Mouse (Mus musculus) thymus, adult 2 months (tissue): ENCODE measurements around the gene Cavin4. TPM values are rescaled to one million over a fixed set of nuclear protein-coding genes. Genes with fewer than 3 reads are reported as not detected.

Experiments used
- DNase-seq: peaks from one replicate; pipeline ENCODE4 v3.0.0; 2021
- H3K27ac ChIP-seq: fragments of 200-500 bp; 2 replicates; pipeline ENCODE4 v1.5.1; 2012; ENCODE audit warnings: low read length, control low read depth; ENCODE audit not compliant: control insufficient read depth, insufficient read depth
- H3K27me3 ChIP-seq: fragments of 200-500 bp; 2 replicates; pipeline ENCODE4 v1.6.1; 2012; ENCODE audit warnings: mild to moderate bottlenecking, low read length, moderate library complexity, mixed read lengths; ENCODE audit not compliant: control insufficient read depth, insufficient read depth
- H3K36me3 ChIP-seq: fragments of 200-500 bp; 2 replicates; pipeline ENCODE4 v1.6.1; 2012; ENCODE audit warnings: mild to moderate bottlenecking, low read length, moderate library complexity; ENCODE audit not compliant: control insufficient read depth, insufficient read depth
- H3K4me1 ChIP-seq: fragments of 200-500 bp; replicated peaks from 2 replicates; pipeline ENCODE4 v1.6.1; 2012; ENCODE audit warnings: low read length; ENCODE audit not compliant: control insufficient read depth, insufficient read depth
- H3K4me3 ChIP-seq: fragments of 200-500 bp; 2 replicates; pipeline ENCODE4 v1.5.1; 2012; ENCODE audit warnings: mild to moderate bottlenecking, low read length, control low read depth, moderate library complexity; ENCODE audit not compliant: control insufficient read depth, insufficient read depth
- CTCF ChIP-seq: fragments of 200-500 bp; IDR thresholded peaks from 2 replicates; pipeline ENCODE4 v1.5.1; 2012; ENCODE audit warnings: mild to moderate bottlenecking, control low read depth, low read length, moderate library complexity, borderline replicate concordance; ENCODE audit not compliant: control insufficient read depth, poor library complexity, insufficient read depth; ENCODE audit errors: extremely low read depth
- POLR2A ChIP-seq: fragments of 200-500 bp; IDR thresholded peaks from 2 replicates; pipeline ENCODE4 v1.6.1; 2012; ENCODE audit warnings: mild to moderate bottlenecking, low read length, control low read depth, moderate library complexity; ENCODE audit not compliant: control insufficient read depth, poor library complexity, insufficient read depth; ENCODE audit errors: extremely low read depth
- WGBS: fragments of 180-500 bp; shearing (Covaris S2); methylation state at CpG from one replicate; pipeline ENCODE4 v1.1.7; 2018; 5-methylcytosine and 5-hydroxymethylcytosine counted together
- polyA plus RNA-seq: library from polyadenylated mRNA; depleted of rRNA; stranded (reverse); fragments of >200 nt; gene quantifications from 2 replicates; pipeline ENCODE4 v1.2.3, GENCODE M21; 2012

Cavin4 gene
- polyA plus RNA-seq, 1 experiment, result 0.63 TPM

DNA sequence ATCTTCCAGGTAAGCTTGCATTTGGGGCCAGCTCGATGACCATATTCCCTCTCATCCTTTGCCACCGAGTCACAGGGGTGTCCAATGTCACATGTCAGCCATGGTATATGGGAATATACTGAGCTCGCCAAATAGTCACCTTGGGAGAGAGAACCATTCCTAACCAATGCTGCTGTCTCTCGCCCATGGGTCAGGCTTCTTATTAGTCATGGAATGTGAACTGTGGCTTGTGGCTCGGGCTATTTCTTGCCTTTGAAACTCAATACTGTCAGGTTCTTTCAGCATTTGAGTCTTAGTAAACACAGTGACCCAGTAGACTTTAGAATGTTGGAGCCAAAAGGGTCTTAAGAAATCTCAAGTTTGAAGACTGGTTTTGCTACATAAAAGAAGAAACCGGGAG, 707 bp downstream of the Cavin4 start:
- no peak overlapping the region for H3K27ac ChIP-seq
- 96% methylated on average over 6 of the region's 6 CpGs for WGBS
- no peak for DNase-seq
- TF ChIP-seq CTCF, result no peak
- TF ChIP-seq POLR2A, result no peak
- no peaks in the 10 kb centered on the region for H3K4me1 ChIP-seq
- H3K36me3 ChIP-seq, result no peaks in the 10 kb centered on the region
- no peaks in the 10 kb centered on the region for H3K27me3 ChIP-seq
- H3K4me3 ChIP-seq, result no peak overlapping the region

DNA sequence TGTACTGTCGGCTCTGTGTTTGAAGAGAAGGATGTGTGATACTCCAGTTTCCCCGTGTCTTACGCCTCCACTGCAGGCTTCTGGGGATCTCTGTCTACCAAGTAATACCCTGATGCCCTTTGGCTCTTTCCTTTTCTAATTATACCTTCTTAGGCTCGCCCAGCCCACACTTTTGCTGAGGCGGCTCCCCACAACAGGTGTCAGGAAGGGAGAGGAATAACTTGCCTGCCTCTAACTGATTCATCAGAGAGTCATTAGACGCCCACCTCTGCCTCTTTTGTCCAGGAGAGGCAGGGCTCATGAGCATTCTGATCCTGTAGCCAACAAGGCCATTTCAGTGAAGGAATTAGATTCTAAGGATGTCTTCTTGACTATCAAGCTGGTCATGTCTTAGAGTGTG, 4.0 kb downstream of the Cavin4 start:
- Histone ChIP-seq H3K4me1 (no peaks in the 10 kb centered on the region), H3K27ac (no peak overlapping the region), H3K36me3 (no peaks in the 10 kb centered on the region), H3K4me3 (no peak overlapping the region), H3K27me3 (no peaks in the 10 kb centered on the region)
- WGBS, result 93% methylated on average over 6 of the region's 6 CpGs
- TF ChIP-seq CTCF (no peak), POLR2A (no peak)
- no peak for DNase-seq

DNA sequence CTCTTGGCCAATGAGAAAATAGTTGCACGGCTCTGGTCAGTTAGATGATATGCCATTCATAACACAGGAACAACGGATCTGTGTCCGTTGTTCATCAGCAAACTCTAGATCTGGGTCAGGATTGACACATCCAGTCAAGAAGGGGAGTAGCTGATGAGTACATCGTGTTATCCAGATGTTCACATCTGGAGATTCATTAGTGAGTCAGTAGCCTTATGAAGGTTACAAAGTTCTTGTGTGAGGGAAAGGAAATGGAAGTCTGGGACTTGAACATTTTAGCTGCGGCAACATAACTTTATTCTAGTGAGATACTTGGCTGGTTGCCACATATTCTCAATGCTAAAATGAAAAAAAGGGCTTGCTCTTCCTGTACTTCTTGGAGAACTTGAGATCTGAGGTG, 9.6 kb downstream of the Cavin4 start:
- no peak for TF ChIP-seq POLR2A
- TF ChIP-seq CTCF, result no peak
- DNase-seq, result no peak
- Histone ChIP-seq H3K27me3 (no peaks in the 10 kb centered on the region), H3K4me3 (no peak overlapping the region), H3K4me1 (no peaks in the 10 kb centered on the region), H3K27ac (no peak overlapping the region), H3K36me3 (no peaks in the 10 kb centered on the region)
- WGBS, result 85% methylated on average over 5 of the region's 5 CpGs

DNA sequence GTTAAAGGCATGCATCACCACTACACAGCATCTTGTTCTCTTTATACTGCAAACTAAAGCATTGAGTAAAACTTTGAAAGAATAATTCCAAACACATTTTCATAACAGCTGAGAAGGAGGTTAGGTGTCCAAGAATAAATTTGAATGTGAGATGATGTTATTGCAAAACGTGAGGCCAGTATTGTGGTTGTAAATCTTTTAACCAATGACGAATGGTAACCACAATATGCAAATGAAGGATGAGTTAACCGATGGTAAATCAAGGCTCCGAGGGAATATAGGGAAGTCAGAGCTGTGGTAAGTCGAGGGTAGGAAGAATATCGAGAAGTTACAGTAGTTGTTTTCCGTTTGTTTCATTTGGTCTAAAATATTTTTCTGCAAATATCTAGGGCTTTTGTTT, 11.1 kb downstream of the Cavin4 start:
- no peaks in the 10 kb centered on the region for H3K4me1 ChIP-seq
- no peak for TF ChIP-seq POLR2A
- WGBS, result 12% methylated on average over 7 of the region's 7 CpGs
- DNase-seq, result no peak
- H3K27me3 ChIP-seq, result no peaks in the 10 kb centered on the region
- no peaks in the 10 kb centered on the region for H3K36me3 ChIP-seq
- H3K4me3 ChIP-seq, result no peak overlapping the region
- no peak overlapping the region for H3K27ac ChIP-seq

DNA sequence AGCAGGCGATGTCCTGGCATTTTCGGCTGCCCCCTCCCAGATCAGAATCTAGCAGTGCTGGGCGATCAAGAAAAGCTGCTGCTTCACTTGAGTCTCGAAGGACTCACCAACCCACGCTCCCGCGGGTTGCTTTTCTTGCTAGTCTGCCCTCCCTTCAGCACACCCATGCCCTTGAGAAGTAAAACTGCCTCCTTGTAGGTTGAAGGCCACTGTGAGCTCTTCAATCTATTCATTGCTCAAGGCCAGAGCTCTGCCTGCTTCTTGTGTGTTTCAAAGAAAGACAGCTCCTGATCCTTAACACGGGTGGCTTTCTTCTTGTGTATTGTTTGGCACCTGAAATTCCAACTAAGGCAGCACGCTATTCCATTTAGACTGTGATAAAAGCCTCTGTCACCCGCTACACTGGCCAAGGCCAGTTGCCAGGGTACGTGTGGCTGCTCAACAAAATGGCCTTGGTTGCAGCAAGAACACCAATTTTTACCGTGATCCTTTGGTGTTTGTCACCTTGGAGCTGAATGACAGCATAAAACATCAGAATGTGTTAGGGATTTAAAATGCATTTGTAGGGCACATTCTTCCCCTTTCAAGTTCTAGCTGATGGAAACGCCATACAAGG, 13.4 kb downstream of the Cavin4 start:
- DNase-seq, result no peak
- TF ChIP-seq POLR2A, result no peak
- no peak for TF ChIP-seq CTCF
- no peak overlapping the region for H3K27ac ChIP-seq
- no peaks in the 10 kb centered on the region for H3K27me3 ChIP-seq
- H3K36me3 ChIP-seq, result no peaks in the 10 kb centered on the region
- 95% methylated on average over 13 of the region's 13 CpGs for WGBS
- no peak overlapping the region for H3K4me3 ChIP-seq
- no peaks in the 10 kb centered on the region for H3K4me1 ChIP-seq

DNA sequence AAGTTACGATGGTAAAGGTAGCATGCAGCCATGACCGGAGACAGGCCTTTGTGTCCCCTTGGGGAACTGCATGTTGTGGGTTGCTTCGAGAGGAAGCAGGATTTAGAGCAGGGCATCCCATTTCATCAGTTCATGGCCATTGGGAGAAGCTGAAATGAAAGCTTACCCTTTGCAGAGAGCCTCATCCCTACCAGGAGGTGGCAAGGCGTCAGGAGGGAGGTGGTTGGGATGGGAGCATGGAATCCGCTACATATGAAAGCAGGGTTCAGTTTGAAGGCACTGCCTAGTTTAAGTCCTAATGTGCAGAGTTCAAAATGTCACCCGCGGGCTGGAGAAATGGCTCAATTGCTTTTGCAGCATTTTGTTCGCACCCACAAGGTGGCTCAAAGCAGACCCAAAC, 14.0 kb downstream of the Cavin4 start:
- Histone ChIP-seq H3K27ac (no peak overlapping the region), H3K4me1 (no peaks in the 10 kb centered on the region), H3K4me3 (no peak overlapping the region), H3K36me3 (no peaks in the 10 kb centered on the region), H3K27me3 (no peaks in the 10 kb centered on the region)
- no peak for TF ChIP-seq POLR2A
- no peak for DNase-seq
- whole genome bisulfite sequencing, result 96% methylated on average over 8 of the region's 8 CpGs

DNA sequence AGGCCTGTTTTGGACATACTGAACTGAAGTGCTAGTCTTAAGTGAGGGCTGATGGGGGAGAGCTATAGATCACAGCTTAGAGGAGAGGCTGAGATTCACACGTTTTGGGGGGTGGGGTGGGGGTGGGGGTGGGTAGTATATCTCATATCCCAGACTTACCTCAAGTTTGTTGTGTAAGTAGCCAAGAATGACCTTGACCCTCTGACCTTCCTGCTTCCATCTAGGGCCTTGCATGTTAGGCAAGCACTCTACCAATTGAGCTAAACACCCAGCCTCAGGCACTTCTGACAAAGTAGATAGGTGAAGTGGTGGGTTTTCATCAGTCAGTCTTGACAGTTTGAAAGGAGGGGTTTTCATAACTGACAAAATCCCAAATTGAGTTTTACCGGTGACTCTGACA, 14.5 kb downstream of the Cavin4 start:
- Histone ChIP-seq H3K4me3 (no peak overlapping the region), H3K27ac (no peak overlapping the region), H3K36me3 (no peaks in the 10 kb centered on the region), H3K4me1 (no peaks in the 10 kb centered on the region), H3K27me3 (no peaks in the 10 kb centered on the region)
- TF ChIP-seq CTCF (no peak), POLR2A (no peak)
- DNase-seq, result no peak
- 93% methylated on average over 2 of the region's 2 CpGs for WGBS
